Mouse (Mus musculus): ENCODE results near the gene Stx19. TPM values are rescaled to one million over a fixed set of nuclear protein-coding genes. Genes with fewer than 3 reads are reported as not detected.

Stx19 gene
- polyA plus RNA-seq, 1 experiment from 2014 or later = 0.38 TPM

- no peak for ATAC-seq (ENCODE audit: low FRiP score, low TSS enrichment)
- Histone ChIP-seq H3K9me3 (ENCODE audit: control insufficient read depth, low read length) (no peaks in the 10 kb centered on the region), H3K9ac (ENCODE audit: low read depth, low read length) (no peak overlapping the region), H3K27ac (ENCODE audit: low read depth, low read length) (no peak overlapping the region), H3K4me1 (ENCODE audit: control insufficient read depth, insufficient read depth, low read length) (no peaks in the 10 kb centered on the region), H3K4me2 (replicated peaks; ENCODE audit: low read depth, low read length) (no peak overlapping the region), H3K27me3 (ENCODE audit: control insufficient read depth, insufficient read depth, low read length) (no peaks in the 10 kb centered on the region), H3K36me3 (ENCODE audit: control insufficient read depth, insufficient read depth, low read length) (peaks cover 20% of the 10 kb centered on the region; the same call in 1 of the 2 replicates), H3K4me3 (ENCODE audit: low read length) (no peak overlapping the region)
- 91% methylated on average over 3 of the region's 3 CpGs for WGBS
These were observed 14.6 kb upstream of the Stx19 start for GRCm38 (mm10) chr16:62799839-62800238.

- Histone ChIP-seq H3K9me3 (ENCODE audit: control insufficient read depth, low read length) (no peaks in the 10 kb centered on the region), H3K4me1 (ENCODE audit: control insufficient read depth, insufficient read depth, low read length) (no peaks in the 10 kb centered on the region), H3K4me2 (replicated peaks; ENCODE audit: low read depth, low read length) (no peak overlapping the region), H3K36me3 (ENCODE audit: control insufficient read depth, insufficient read depth, low read length) (peaks cover 16% of the 10 kb centered on the region; the same call in 1 of the 2 replicates), H3K9ac (ENCODE audit: low read depth, low read length) (no peak overlapping the region), H3K27me3 (ENCODE audit: control insufficient read depth, insufficient read depth, low read length) (no peaks in the 10 kb centered on the region), H3K4me3 (ENCODE audit: low read length) (no peak overlapping the region), H3K27ac (ENCODE audit: low read depth, low read length) (no peak overlapping the region)
- WGBS = 94% methylated on average over 3 of the region's 3 CpGs
- no peak for ATAC-seq (ENCODE audit: low FRiP score, low TSS enrichment)
These were observed 9.9 kb upstream of the Stx19 start for GRCm38 (mm10) chr16:62804621-62805020.

GRCm38 (mm10) chr16:62807249-62807979, 7.1 kb upstream of the Stx19 start:
- Histone ChIP-seq H3K9ac (ENCODE audit: low read depth, low read length) (no peak overlapping the region), H3K36me3 (ENCODE audit: control insufficient read depth, insufficient read depth, low read length) (peaks cover 4% of the 10 kb centered on the region; the same call in 1 of the 2 replicates), H3K27me3 (ENCODE audit: control insufficient read depth, insufficient read depth, low read length) (no peaks in the 10 kb centered on the region), H3K4me1 (ENCODE audit: control insufficient read depth, insufficient read depth, low read length) (no peaks in the 10 kb centered on the region), H3K4me3 (ENCODE audit: low read length) (no peak overlapping the region), H3K9me3 (ENCODE audit: control insufficient read depth, low read length) (no peaks in the 10 kb centered on the region), H3K27ac (ENCODE audit: low read depth, low read length) (no peak overlapping the region), H3K4me2 (replicated peaks; ENCODE audit: low read depth, low read length) (no peak overlapping the region)
- peak; percentile 46; the same call in 1 of the 2 replicates for ATAC-seq (ENCODE audit: low FRiP score, low TSS enrichment)
- 62% methylated on average over 8 of the region's 8 CpGs for WGBS

- Histone ChIP-seq H3K36me3 (ENCODE audit: control insufficient read depth, insufficient read depth, low read length) (no peaks in the 10 kb centered on the region), H3K27ac (ENCODE audit: low read depth, low read length) (no peak overlapping the region), H3K4me2 (replicated peaks; ENCODE audit: low read depth, low read length) (no peak overlapping the region), H3K9me3 (ENCODE audit: control insufficient read depth, low read length) (no peaks in the 10 kb centered on the region), H3K27me3 (ENCODE audit: control insufficient read depth, insufficient read depth, low read length) (no peaks in the 10 kb centered on the region), H3K9ac (ENCODE audit: low read depth, low read length) (no peak overlapping the region), H3K4me1 (ENCODE audit: control insufficient read depth, insufficient read depth, low read length) (no peaks in the 10 kb centered on the region), H3K4me3 (ENCODE audit: low read length) (no peak overlapping the region)
- no peak for ATAC-seq (ENCODE audit: low FRiP score, low TSS enrichment)
- 88% methylated on average over 4 of the region's 4 CpGs for WGBS
These were observed 3.6 kb upstream of the Stx19 start for GRCm38 (mm10) chr16:62810855-62811254.

- H3K27ac ChIP-seq (ENCODE audit: low read depth, low read length) = no peak overlapping the region
- H3K27me3 ChIP-seq (ENCODE audit: control insufficient read depth, insufficient read depth, low read length) = no peaks in the 10 kb centered on the region
- H3K9ac ChIP-seq (ENCODE audit: low read depth, low read length) = no peak overlapping the region
- H3K9me3 ChIP-seq (ENCODE audit: control insufficient read depth, low read length) = no peaks in the 10 kb centered on the region
- no peak for ATAC-seq (ENCODE audit: low FRiP score, low TSS enrichment)
- H3K4me1 ChIP-seq (ENCODE audit: control insufficient read depth, insufficient read depth, low read length) = no peaks in the 10 kb centered on the region
- H3K36me3 ChIP-seq (ENCODE audit: control insufficient read depth, insufficient read depth, low read length) = no peaks in the 10 kb centered on the region
- no peak overlapping the region for H3K4me3 ChIP-seq (ENCODE audit: low read length)
- no peak overlapping the region for H3K4me2 ChIP-seq (replicated peaks; ENCODE audit: low read depth, low read length)
- 90% methylated on average over 5 of the region's 5 CpGs for WGBS
These were observed 686 bp upstream of the Stx19 start for GRCm38 (mm10) chr16:62813790-62814189.

- no peak for ATAC-seq (ENCODE audit: low FRiP score, low TSS enrichment)
These were observed 8.0 kb downstream of the Stx19 start for GRCm38 (mm10) chr16:62822472-62822871.

GRCm38 (mm10) chr16:62826156-62827001, 11.9 kb downstream of the Stx19 start:
- H3K4me3 ChIP-seq (ENCODE audit: low read length) = no peak overlapping the region
- no peaks in the 10 kb centered on the region for H3K27me3 ChIP-seq (ENCODE audit: control insufficient read depth, insufficient read depth, low read length)
- 78% methylated on average over 12 of the region's 12 CpGs for WGBS
- no peak overlapping the region for H3K27ac ChIP-seq (ENCODE audit: low read depth, low read length)
- no peak overlapping the region for H3K9ac ChIP-seq (ENCODE audit: low read depth, low read length)
- H3K4me1 ChIP-seq (ENCODE audit: control insufficient read depth, insufficient read depth, low read length) = no peaks in the 10 kb centered on the region
- H3K36me3 ChIP-seq (ENCODE audit: control insufficient read depth, insufficient read depth, low read length) = no peaks in the 10 kb centered on the region
- peak; percentile 12; the same call in 1 of the 2 replicates for ATAC-seq (ENCODE audit: low FRiP score, low TSS enrichment)
- H3K9me3 ChIP-seq (ENCODE audit: control insufficient read depth, low read length) = no peaks in the 10 kb centered on the region
- H3K4me2 ChIP-seq (replicated peaks; ENCODE audit: low read depth, low read length) = no peak overlapping the region

More at GRCm38 (mm10) chr16:62822472-62822871, 8.0 kb downstream of the Stx19 start:
- Histone ChIP-seq H3K4me3 (ENCODE audit: low read length) (no peak overlapping the region), H3K27me3 (ENCODE audit: control insufficient read depth, insufficient read depth, low read length) (no peaks in the 10 kb centered on the region), H3K4me2 (replicated peaks; ENCODE audit: low read depth, low read length) (no peak overlapping the region), H3K9me3 (ENCODE audit: control insufficient read depth, low read length) (no peaks in the 10 kb centered on the region), H3K27ac (ENCODE audit: low read depth, low read length) (no peak overlapping the region), H3K4me1 (ENCODE audit: control insufficient read depth, insufficient read depth, low read length) (no peaks in the 10 kb centered on the region), H3K9ac (ENCODE audit: low read depth, low read length) (no peak overlapping the region), H3K36me3 (ENCODE audit: control insufficient read depth, insufficient read depth, low read length) (no peaks in the 10 kb centered on the region)
- WGBS = 93% methylated on average over 6 of the region's 6 CpGs

- 86% methylated on average over 2 of the region's 2 CpGs for WGBS
- Histone ChIP-seq H3K36me3 (ENCODE audit: control insufficient read depth, insufficient read depth, low read length) (no peaks in the 10 kb centered on the region), H3K27ac (ENCODE audit: low read depth, low read length) (no peak overlapping the region), H3K4me1 (ENCODE audit: control insufficient read depth, insufficient read depth, low read length) (no peaks in the 10 kb centered on the region), H3K4me2 (replicated peaks; ENCODE audit: low read depth, low read length) (no peak overlapping the region), H3K27me3 (ENCODE audit: control insufficient read depth, insufficient read depth, low read length) (no peaks in the 10 kb centered on the region), H3K9me3 (ENCODE audit: control insufficient read depth, low read length) (no peaks in the 10 kb centered on the region), H3K9ac (ENCODE audit: low read depth, low read length) (no peak overlapping the region), H3K4me3 (ENCODE audit: low read length) (no peak overlapping the region)
- no peak for ATAC-seq (ENCODE audit: low FRiP score, low TSS enrichment)
These were observed 17.6 kb downstream of the Stx19 start for GRCm38 (mm10) chr16:62832027-62832426.

- H3K9me3 ChIP-seq (ENCODE audit: control insufficient read depth, low read length) = no peaks in the 10 kb centered on the region
These were observed 18.0 kb downstream of the Stx19 start for GRCm38 (mm10) chr16:62832481-62832880.

More at GRCm38 (mm10) chr16:62832481-62832880, 18.0 kb downstream of the Stx19 start:
- Histone ChIP-seq H3K9ac (ENCODE audit: low read depth, low read length) (no peak overlapping the region), H3K4me3 (ENCODE audit: low read length) (no peak overlapping the region), H3K27ac (ENCODE audit: low read depth, low read length) (no peak overlapping the region), H3K4me1 (ENCODE audit: control insufficient read depth, insufficient read depth, low read length) (no peaks in the 10 kb centered on the region), H3K4me2 (replicated peaks; ENCODE audit: low read depth, low read length) (no peak overlapping the region), H3K36me3 (ENCODE audit: control insufficient read depth, insufficient read depth, low read length) (no peaks in the 10 kb centered on the region), H3K27me3 (ENCODE audit: control insufficient read depth, insufficient read depth, low read length) (no peaks in the 10 kb centered on the region)
- WGBS = 14% methylated on average over 4 of the region's 4 CpGs
- no peak for ATAC-seq (ENCODE audit: low FRiP score, low TSS enrichment)

Measured in kidney, embryonic 14.5 days (tissue).